Mouse (Mus musculus) heart, postnatal 14 days (tissue): ENCODE results near the gene Slc22a5. TPM values are rescaled to one million over a fixed set of nuclear protein-coding genes. Genes with fewer than 3 reads are reported as not detected.
"Not testable (repeated sequence)": the region's sequence is repeated elsewhere in the genome, so short reads cannot be mapped to it uniquely, and the experiment has no call there.

Experiments used
- DNase-seq, 2 experiments: peaks; one replicate each; pipeline ENCODE4 v3.0.0; 2021 to 2022
- intact Hi-C: fragments of 180-260 bp; cut with DNase I; formaldehyde crosslinking; loops from one replicate; pipeline ENCODE4 v1.15.1; 2025
- long read RNA-seq, 2 experiments: library from polyadenylated mRNA; stranded (forward); transcript quantifications; one replicate each; pipeline ENCODE4 v2.0.0; 2021
- total RNA-seq, 2 experiments: library from RNA; stranded (reverse); gene quantifications; 2 replicates each; pipeline ENCODE4 v1.2.3; 2021

Slc22a5 gene
- 10 to 100 TPM; 20.9 to 23.7 TPM for total RNA-seq
- long read RNA-seq, experiment 1, transcript Slc22a5-201 (10 exons, 3,062 nt): major isoform, 36 of 46 reads
- long read RNA-seq, experiment 1, partial matches to known transcripts: 4 of 46 reads
- long read RNA-seq, experiment 1, other reads (novel, unspliced or antisense): 6 of 46 reads
- long read RNA-seq, experiment 2, transcript Slc22a5-201 (10 exons, 3,062 nt): major isoform, 57 of 67 reads
- long read RNA-seq, experiment 2, partial matches to known transcripts: 4 of 67 reads
- long read RNA-seq, experiment 2, other reads (novel, unspliced or antisense): 6 of 67 reads

DNA sequence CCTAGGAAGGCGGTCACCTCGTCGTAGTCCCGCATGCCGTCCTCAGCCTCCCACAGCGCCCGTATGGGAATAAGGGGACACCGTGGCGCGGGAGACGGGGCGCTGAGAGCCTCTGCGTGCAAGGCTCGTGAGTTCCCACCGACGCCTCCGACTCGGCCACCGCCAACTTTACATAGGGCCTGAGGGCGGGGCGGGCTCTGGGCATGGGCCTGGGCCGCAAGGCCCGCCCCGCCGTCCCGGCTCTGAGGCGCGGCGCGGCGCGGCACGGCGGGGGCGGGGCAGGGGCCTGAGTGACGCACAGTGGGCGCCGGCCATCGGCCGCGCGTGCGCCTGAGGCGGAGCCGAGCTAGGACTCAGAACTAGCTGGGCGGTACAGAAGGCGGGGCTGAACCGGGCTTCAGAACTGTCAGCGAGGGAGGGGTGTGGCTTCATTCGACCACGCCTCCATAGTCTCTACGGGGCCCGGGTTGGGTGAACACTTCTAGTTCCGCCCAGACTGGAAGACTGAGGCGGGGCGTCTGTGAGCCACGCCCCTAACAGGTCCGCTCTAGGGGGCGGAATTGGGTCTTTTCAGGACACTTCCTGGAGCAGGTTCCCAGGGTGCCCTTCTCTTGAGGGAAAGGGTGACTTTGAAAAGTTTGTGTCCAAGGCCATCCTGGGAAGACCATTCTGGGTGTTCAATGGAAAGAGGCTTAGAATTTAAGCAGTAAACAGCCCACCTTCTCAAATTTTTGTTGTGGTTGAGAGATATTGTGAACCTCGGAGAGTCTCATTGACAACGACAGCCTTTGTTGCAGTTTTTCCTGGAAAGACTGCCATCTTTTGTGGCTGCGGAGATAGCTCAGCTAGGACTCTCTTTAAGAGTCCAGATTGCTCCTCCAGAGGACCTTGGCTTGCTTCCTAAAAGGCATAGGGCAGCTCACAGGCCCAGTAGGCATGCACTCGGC, at the start of gene Slc22a5:
Gene Slc22a5, minus strand, starts transcription at position 156 of the 947 bp plus-strand sequence.
- DNase-seq: peak; percentile 97 to 99

DNA sequence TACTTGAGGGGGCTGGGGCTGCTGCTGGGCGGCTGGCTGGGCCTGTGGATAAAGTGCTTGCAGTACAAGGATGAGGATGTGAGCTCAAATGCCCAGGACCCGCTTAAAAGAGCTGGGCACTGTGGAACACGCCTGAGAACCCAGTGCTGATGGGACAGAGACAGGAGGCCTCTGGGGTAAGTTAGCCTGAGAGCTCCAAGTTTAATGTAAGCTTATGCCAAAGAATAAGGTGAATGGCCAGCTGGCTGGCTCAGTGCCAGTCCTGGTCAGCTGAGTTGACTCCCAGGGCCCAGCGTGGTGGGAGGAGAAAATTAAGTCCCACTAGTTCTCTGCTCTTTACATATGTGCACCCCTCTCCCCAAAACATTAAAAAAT, 40.5 kb upstream of the Slc22a5 start:
- not testable (repeated sequence) for DNase-seq
- intact Hi-C loops: loop anchor here (2.0 to 5.0 kb wide), 4 partner anchors 55 to 325 kb away; no protein-coding TSS in a partner anchor

More for the DNA sequence above, at the start of gene Slc22a5:
- intact Hi-C loops: no loop called here

DNA sequence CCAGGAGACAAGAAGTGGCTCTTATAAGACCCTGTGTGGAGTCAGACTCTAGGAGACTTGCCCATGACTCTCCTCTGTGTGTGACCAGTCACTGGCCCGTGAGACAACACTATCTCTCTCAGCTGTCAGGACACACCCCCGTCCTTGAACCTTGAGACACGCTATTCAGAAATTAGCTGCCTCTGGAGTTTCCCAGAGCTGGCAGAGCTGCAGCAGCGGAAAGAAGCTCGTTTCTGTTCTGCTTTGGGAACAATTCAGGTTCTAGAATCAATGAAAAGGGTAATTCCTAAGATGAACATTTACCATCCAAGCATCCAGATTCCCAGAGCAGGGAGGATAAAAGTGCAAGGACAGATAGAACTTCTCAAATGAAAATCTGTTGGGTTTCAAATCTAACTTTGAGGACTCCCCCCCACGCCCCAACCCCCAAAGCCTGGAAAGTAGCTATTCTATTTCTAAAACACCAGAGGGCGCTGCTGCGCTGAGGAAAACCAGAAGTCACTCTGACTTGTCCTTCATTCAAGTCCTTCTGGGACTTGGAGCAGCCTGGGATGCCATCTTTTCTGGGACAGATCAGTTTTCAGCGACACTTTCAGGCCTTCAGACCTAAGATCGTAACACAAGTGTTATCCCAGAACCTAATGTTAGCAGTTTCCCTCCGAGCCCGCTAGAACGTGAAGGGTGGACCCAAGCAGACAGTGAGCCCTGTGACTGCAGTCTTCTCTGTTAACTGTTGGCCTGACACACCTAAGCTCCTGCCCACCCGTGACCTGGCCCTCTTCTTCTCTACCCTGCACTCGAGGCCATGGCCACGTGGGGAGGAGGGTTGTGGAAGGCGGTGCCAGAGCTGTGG, 39.9 kb upstream of the Slc22a5 start:
- intact Hi-C loops: loop anchor here (2.0 to 5.0 kb wide), 4 partner anchors 56 to 325 kb away; no protein-coding TSS in a partner anchor
- DNase-seq: peak; percentile 63 to 77

DNA sequence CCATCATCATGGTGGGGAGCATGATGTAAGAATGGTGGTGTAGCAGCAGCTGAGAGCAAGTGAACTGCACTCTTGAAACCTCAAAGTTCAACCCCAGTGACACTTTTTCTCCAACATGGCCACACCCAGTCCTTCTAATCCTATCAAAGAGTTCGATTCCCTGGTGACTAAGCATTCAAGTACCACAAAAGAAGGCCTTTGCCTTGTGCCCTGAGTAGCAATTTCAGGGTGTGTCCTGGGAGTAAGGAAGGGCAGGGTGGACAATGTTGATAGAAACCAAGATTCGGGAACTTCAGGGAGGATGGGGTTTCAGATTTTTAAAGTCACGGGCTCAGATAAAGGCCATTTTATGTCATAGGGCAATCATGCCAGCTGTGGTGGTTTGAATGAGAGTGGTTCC, 38.3 kb upstream of the Slc22a5 start:
- intact Hi-C loops: loop anchor here (2.0 to 5.0 kb wide), 4 partner anchors 58 to 327 kb away; no protein-coding TSS in a partner anchor

DNA sequence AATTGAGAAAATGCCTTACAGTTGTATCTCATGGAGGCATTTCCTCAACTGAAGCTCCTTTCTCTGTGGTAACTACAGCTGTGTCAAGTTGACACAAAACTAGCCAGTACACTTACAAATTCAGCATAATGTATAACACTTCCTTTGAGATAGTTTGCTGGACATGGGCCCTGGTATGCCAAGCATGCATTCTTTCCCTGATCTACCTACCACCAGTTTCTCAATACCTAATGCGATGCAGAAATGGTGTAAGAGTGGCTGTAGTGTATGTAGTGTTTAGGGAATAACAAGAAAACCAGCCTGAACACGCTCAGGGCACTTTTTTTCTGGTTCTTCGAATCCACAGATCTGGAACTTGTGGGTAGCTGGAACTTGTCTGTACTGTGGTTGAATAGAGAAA, 37.1 kb upstream of the Slc22a5 start:
- intact Hi-C loops: no loop called here
- no peak for DNase-seq

More for the DNA sequence above, 38.3 kb upstream of the Slc22a5 start:
- no peak for DNase-seq

DNA sequence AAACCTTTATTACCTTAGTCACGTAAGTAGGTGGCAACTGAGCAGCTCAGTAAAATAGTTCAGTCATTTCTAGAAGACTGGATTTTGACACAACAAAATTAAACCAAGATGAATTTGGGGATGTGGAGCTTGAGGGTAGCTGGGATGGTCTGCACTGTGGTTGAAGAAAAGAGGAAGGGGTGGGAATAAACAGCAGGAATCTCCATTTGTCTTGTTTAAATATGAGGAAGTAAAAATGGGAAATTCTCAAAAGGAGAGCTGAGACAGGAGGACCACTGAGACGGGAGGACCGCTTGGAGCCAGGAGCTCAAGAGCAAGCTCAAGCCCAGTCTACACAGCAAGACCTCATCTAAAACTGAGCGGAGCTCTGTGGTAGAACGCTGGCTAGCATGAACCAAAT, 34.8 kb upstream of the Slc22a5 start:
- DNase-seq: no peak
- intact Hi-C loops: no loop called here

DNA sequence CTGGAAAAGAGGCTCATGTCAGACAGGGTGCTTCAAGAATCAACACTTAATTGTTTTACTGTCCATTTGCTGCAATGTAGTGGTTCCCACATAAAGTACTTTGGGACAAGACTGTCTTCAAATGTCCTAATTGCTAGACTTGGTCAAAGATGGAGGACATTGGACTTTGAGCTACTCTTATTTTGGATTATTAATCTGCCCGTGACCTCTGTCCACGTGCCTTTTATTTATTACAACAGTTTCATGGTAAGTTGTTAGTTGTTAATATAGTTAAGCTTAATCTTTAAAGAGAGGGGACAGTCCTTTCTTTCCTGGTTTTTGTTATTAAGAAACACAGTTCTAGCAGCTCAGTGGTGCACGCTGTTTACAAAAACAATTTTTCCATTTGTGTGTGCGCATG, 27.4 kb upstream of the Slc22a5 start:
- intact Hi-C loops: no loop called here
- no peak for DNase-seq

DNA sequence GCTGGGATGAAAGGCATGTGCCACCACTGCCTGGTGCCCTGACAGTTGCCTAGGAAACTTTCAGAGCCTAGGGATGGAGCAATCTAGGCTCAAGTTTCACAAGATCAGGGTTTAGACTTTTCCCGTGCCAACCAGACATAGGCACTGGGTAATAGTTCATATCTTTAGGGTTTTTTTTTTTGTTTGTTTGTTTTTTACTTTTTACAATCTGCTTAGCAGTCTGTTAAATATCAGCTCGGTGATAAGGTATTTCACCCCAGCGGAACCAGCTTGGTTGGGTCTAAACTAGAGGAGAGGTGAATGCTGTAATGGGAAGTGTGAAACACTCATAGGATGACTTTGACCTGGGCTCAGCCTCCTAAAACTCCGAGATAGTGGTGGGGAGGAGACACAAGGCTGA, 19.6 kb upstream of the Slc22a5 start:
- intact Hi-C loops: no loop called here
- DNase-seq: no peak

DNA sequence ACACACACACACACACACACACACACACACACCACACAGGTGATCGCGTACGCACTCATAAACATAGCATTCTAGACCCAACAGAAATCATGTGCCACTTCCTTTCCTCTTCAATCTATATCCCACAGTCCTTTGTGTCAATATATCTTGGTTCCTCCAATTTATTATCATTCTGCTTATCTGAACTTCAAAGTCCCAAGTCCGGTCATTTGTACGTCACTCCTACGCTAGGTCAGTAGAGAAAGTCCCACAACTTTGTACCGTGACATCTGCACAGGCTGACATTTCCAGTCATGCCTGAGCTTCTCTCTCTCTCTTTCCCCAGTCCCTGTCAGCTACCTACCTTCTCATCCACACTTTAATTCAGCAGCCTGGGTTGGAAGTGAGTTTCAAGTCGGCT, 17.2 kb upstream of the Slc22a5 start:
- DNase-seq: no peak
- intact Hi-C loops: no loop called here

DNA sequence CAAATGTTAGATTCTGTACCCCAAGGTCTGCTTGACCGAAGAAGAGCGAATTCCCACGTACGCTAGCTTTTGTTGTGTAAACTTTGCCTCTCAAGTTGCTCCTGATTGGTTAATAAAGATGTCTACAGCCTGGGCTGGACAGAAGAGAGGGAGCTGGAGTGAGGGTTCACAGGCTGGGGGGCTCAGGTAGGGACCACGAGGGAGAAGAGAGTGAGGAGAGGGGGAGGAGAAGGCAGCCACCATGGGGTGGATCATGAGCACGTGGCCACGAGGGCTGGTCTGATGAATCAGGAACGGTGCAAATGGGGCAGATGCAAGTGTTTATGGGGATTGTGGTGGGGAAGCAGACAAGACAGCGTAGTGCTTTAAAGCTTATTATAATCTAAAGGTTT, 13.1 kb upstream of the Slc22a5 start:
- DNase-seq: no peak
- intact Hi-C loops: no loop called here

DNA sequence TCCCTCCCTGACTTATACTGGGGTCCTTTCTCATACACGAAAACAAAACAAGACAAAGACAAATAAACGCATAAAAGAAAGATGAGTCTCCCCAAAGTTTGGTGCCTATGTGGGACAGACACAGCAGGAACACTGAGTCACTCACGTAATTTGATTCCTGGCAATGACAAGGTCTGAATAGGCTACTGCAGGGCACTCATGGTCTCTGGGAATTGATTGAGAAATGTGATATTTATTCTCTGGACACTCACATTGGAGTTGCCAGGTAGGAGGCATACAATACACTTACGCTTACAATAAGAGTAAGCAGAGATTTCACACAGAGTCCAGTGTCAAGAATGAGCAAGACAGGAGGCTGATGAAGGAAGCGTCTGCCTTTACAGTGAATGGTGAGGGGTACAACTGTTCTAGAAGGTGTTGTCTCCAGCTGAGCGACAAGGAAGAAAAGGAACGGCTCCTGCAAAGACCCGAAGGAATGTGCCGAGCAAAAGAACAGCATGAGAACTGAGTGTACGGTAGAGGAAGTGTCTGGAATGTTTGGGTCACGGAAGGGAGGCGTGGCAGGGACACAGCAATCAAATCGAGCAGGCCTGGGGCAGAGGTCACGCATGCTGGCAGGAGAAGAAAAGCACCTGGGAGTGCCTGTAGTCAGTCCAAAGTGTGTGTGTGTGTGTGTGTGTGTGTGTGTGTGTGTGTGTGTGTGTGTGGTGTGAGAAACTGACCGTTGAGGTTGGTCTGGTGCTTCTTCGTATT, 12.5 kb upstream of the Slc22a5 start:
- DNase-seq: peak; percentile 28 to 36
- intact Hi-C loops: no loop called here

DNA sequence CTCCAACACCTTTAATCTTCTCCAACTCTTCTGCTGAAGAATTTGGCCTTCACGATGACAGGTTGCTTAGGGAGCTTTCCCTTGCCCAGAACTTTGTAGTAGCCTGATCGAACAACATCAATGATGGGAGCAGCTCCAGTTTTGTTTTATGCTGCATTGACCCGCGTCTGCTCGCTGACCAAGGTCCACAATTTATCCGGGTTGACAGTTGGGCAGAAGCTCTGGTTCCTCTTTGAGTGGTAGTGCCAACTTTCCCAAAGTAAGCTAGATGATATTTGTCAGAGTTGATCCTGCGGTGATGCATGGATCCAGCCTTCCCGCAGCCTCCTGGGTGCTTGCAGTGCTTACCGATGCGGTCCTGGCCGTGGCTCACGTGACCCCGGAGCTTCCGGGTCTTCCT, 11.3 kb upstream of the Slc22a5 start:
- intact Hi-C loops: no loop called here

DNA sequence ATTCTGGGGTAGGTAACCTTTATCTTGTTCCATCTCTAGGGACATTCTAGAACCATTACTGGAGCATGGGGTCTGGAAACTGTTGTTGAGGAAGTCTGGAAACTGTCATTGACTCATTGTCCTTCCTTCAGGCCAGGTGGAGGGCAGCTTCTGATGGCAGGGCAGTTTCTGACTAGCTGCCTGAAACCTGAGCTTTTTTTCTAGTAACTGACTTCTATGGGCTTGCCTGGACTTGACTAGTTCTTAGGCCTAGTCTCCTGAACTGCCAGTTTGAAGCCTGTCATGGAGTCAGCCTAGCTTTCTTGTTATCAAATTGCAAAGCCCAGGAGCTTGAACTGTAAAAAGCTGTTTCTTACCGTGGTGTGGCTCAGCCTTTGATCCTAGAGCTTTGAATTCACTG, 9.5 kb upstream of the Slc22a5 start:
- intact Hi-C loops: no loop called here
- DNase-seq: no peak

More for the DNA sequence above, 11.3 kb upstream of the Slc22a5 start:
- no peak for DNase-seq

DNA sequence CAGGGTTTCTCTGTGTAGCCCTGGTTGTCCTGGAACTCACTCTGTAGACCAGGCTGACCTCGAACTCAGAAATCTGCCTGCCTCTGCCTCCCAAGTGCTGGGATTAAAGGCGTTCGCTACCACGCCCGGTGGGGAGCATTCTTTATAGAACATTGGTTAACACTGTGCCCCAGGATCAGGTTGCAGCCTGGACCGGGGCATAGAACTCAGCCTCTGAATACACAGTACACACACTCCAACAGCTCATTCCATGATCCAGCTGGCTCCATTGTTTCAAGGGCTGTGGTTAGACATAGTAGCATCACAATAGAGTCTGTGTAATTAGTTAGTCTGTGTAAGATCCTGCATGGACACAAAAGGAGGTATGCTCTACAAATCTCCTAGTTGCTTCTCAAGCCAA, 8.5 kb upstream of the Slc22a5 start:
- intact Hi-C loops: no loop called here
- no peak for DNase-seq

DNA sequence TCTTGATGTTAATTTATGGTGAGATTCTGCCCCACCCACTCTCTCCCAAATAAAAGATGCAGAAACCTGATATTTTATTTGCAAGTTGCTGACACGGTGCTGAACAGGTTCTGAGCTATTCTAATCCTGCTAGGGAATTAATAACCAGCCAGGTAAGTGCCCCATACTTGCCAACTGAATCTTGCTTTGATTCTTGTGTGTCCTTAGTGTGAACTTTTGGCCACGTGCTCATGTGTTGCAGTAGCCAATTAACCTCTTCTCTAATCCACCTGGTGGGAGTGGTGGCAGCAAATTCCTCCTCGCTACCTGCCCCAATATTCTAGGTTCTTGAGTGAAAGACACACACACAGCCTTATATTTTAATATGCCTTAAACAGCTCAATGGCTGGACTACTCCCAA, 7.5 kb upstream of the Slc22a5 start:
- intact Hi-C loops: no loop called here
- DNase-seq: no peak

DNA sequence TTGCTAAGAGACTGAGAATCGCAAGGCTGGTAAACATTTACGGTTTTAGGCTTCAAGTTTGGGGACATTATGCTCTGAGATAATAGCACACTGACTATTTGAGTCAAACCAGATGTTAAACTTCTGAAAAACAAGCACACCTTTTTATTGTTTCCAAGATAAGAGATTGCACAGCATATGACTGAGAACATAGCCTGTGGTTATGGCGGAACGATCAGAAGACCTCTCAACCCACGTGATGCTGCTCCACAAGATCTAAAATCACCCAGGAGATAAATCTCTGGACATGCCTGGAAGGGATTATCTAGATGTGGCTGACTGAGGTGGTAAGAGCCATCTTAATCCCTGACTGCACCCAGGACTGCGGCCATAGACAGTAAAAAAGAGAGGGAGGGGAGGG, 5.5 kb upstream of the Slc22a5 start:
- intact Hi-C loops: no loop called here
- no peak for DNase-seq

DNA sequence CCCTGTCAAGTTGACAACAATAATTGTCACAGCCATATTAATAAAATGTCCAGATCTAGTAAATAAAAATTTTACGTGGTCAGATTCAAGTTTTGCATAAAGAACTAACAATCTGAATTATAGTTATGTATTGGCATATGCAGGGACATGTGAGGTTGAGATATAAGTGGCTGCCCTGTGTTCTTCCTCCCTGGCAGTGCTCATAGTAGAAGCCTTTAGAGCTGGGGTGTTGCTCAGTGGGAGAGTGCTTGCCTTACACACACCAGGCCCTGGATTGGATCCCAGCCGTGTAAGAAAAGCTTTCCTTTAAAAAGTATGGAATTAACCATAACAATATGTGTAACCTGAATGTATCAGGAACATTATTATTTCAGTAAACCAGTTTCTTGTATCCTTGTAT, 2.0 kb upstream of the Slc22a5 start:
- intact Hi-C loops: no loop called here
- DNase-seq: no peak

DNA sequence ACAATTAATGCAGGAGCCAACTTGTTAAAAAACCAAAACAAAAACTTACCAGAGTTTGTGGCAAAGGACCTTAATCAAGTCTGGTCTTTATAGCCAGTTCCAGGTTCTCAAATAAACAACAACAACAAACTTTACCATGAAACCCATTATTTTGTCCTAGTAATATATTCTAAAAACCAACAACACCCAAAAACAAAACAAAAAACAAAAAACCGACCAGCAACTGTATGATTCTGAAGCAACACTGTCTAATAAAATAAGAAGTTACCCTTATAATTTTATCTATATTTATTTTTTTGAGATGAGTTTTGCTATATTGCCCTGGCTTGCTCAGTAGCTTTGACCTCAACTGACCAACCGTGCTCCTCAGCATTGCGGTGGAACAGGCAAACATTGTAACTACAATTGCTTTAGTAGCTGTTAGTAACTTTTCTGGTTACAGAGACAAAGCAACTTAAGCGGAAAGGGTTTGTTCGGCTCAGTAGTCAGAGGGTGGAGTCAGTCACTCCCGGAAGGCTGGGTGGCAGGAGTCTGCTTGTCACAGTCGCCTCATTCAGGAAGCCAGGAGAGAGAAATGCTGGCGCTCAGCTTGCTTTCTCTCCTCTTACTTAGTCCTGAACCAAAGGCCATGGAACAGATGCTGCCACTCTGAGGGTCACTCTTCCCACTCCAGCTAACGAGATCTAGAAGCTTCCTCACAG, 1.4 kb upstream of the Slc22a5 start:
- intact Hi-C loops: no loop called here

DNA sequence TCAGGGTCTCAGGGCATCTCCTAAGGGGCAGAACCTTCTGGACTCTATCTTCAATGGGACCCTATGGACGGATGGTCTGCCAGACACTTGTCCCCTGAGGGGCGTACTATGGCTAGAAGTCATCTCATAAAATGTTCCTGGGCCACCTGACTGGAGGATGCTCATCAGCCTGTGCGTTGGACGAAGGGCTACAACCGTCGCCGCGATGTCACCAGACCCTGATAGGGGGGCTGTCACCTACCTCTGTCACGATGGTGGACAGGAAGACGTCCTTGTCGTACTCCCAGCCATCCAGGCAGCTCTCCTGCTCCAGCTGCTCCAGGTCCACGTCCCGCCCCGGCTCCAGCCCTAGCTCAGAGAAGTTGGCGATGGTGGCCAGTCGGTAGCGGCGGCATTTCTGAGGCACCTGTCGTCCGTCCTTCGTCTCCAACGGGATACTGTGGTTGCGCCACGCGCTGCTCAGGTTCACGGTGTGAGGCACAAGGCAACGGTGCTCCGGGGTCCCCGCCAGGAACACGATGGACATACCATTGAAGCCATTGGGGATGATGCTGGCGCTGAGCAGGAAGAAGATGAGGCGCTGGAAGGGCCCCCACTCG, 455 bp downstream of the Slc22a5 start:
- intact Hi-C loops: no loop called here
- no peak for DNase-seq

More for the DNA sequence above, 1.4 kb upstream of the Slc22a5 start:
- peak in 1 of 2 experiments; percentile 17 for DNase-seq
